8 mouse cellular contexts compared by ENCODE assay signal in the genomic region with DNA sequence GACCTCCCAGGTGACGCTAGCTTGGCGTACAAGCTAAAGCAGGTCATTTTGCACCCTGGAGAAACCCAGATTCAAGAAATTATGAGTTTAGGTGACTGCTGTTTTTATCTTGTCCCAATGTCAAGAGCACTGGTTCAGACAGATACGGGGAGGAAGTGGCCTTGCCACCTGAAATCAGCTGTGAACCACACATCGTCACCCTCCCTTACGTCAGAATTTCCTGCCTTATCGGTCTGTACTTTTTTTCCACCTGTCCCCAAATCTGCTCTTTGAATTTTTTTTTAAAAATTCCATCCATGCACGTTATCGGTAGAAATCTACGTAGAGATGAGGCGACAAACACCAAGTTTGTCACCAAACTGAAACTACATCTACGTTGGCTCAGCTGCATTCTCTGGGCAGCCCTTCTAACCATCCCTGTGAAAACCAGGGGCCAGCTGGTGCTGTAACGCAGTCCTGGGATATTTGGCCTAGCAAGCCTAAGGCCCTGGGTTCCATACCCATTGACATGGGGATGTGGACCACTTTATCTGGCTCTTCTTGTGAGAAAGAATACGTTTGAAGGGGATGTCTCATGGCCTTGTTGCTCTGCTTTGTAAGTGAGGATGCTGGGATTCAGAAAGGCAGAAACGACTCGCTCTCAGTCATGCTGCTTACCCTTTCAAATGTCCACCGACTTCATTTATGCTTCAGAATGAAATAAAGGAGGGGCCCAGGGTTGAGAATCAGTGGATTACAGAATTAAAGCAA. TPM values are rescaled to one million over a fixed set of nuclear protein-coding genes. Genes with fewer than 3 reads are reported as not detected.
DNase-seq lines count a peak whose midpoint lies in the region; ATAC-seq lines count a peak whose summit lies in the region.

No protein-coding gene starts in this region.

- no peaks in the 10 kb centered on the region for H3K27me3 ChIP-seq in lung, embryonic 15.5 days
- H3K27me3 ChIP-seq in embryonic facial prominence, embryonic 12.5 days = 0 out of 2 replicates have a peak, but pooled peaks cover 4% of the 10 kb centered on the region
- H3K27me3 ChIP-seq in limb, embryonic 12.5 days = no peaks in the 10 kb centered on the region

- H3K4me2 ChIP-seq in lung, embryonic 15.5 days = peak overlapping the region; percentile 95
- H3K4me2 ChIP-seq in embryonic facial prominence, embryonic 12.5 days (replicated peaks) = peak overlapping the region; percentile 99
- peak overlapping the region; percentile 99 for H3K4me2 ChIP-seq in limb, embryonic 12.5 days

- H3K4me1 ChIP-seq in lung, embryonic 15.5 days = peaks cover 38% of the 10 kb centered on the region
- H3K4me1 ChIP-seq in embryonic facial prominence, embryonic 12.5 days = peaks cover 52% of the 10 kb centered on the region
- peaks cover 65% of the 10 kb centered on the region for H3K4me1 ChIP-seq in limb, embryonic 12.5 days (replicated peaks)

- no peaks in the 10 kb centered on the region for H3K9me3 ChIP-seq in lung, embryonic 15.5 days
- no peaks in the 10 kb centered on the region for H3K9me3 ChIP-seq in embryonic facial prominence, embryonic 12.5 days
- H3K9me3 ChIP-seq in limb, embryonic 12.5 days = no peaks in the 10 kb centered on the region

- H3K9ac ChIP-seq in lung, embryonic 15.5 days = peak overlapping the region; percentile 23; the same call in 1 of the 2 replicates
- H3K9ac ChIP-seq in embryonic facial prominence, embryonic 12.5 days = peak overlapping the region; percentile 75
- H3K9ac ChIP-seq in limb, embryonic 12.5 days (replicated peaks) = peak overlapping the region; percentile 76

- ATAC-seq in lung, embryonic 15.5 days (ENCODE audit: borderline replicate concordance, extremely low read depth, low FRiP score, low TSS enrichment) = no peak
- no peak for ATAC-seq in embryonic facial prominence, embryonic 12.5 days (ENCODE audit: insufficient number of reproducible peaks, insufficient read depth, low FRiP score, low TSS enrichment)
- ATAC-seq in limb, embryonic 12.5 days (ENCODE audit: insufficient number of reproducible peaks, insufficient read depth, low FRiP score, low TSS enrichment, low read depth) = no peak
- ATAC-seq in erythroid progenitor cell, adult 5-6 weeks (replicated peaks; ENCODE audit: low FRiP score, poor library complexity, severe bottlenecking) = no peak

- 26% methylated on average over 16 of the region's 16 CpGs for WGBS in lung, embryonic 15.5 days
- 18% methylated on average over 16 of the region's 16 CpGs for WGBS in embryonic facial prominence, embryonic 12.5 days
- 8% methylated on average over 16 of the region's 16 CpGs for WGBS in limb, embryonic 12.5 days

- H3K27ac ChIP-seq in lung, embryonic 15.5 days = peak overlapping the region; percentile 32
- peak overlapping the region; percentile 88; the same call in 1 of the 2 replicates for H3K27ac ChIP-seq in embryonic facial prominence, embryonic 12.5 days
- H3K27ac ChIP-seq in limb, embryonic 12.5 days = peak overlapping the region; percentile 92; the same call in 1 of the 2 replicates

- H3K36me3 ChIP-seq in lung, embryonic 15.5 days = no peaks in the 10 kb centered on the region
- no peaks in the 10 kb centered on the region for H3K36me3 ChIP-seq in embryonic facial prominence, embryonic 12.5 days
- H3K36me3 ChIP-seq in limb, embryonic 12.5 days = no peaks in the 10 kb centered on the region

- H3K4me3 ChIP-seq in lung, embryonic 15.5 days = peak overlapping the region; percentile 77
- H3K4me3 ChIP-seq in embryonic facial prominence, embryonic 12.5 days = peak overlapping the region; percentile 73; the same call in 1 of the 2 replicates
- H3K4me3 ChIP-seq in limb, embryonic 12.5 days (replicated peaks) = peak overlapping the region; percentile 71

- no peak for DNase-seq in lung, postnatal 14 days
- DNase-seq in neural tube, embryonic 10.5 days (ENCODE audit: extremely low spot score, low spot score) = peak; percentile 30
- DNase-seq in right cerebral cortex, adult 18-20 months = no peak
- DNase-seq in cerebellum, adult 11 months = no peak

RNA-seq across cellular contexts. Expression of gene Kdm2b, which starts 1.0 kb away (rescaled TPM):
- 36.4 and 38.1 TPM in 2 replicates for polyA plus RNA-seq in lung, embryonic 15.5 days (2015; fragmentation: Nextera tagmentation; extraction: Ambion mirVana)
- 77.9 and 84.4 TPM in 2 replicates for polyA plus RNA-seq in embryonic facial prominence, embryonic 12.5 days (2016; fragmentation: Nextera tagmentation; extraction: Ambion mirVana)
- polyA plus RNA-seq in limb, embryonic 12.5 days (2016; fragmentation: Nextera tagmentation; extraction: Ambion mirVana) = 85.5 and 87.7 TPM in 2 replicates
- total RNA-seq in erythroid progenitor cell, adult 5-6 weeks (2015; ENCODE audit: low replicate concordance) = 7.5 and 13.0 TPM in 2 replicates
- 13.0 and 14.9 TPM in 2 replicates for total RNA-seq in erythroid progenitor cell, adult 5-6 weeks (2017; ENCODE audit: low replicate concordance)

RNA-seq across cellular contexts. Expression of gene Orai1, which starts 24.3 kb away (rescaled TPM):
- polyA plus RNA-seq in lung, embryonic 15.5 days (2015; fragmentation: Nextera tagmentation; extraction: Ambion mirVana) = 18.2 and 20.0 TPM in 2 replicates
- 12.3 and 14.8 TPM in 2 replicates for polyA plus RNA-seq in embryonic facial prominence, embryonic 12.5 days (2016; fragmentation: Nextera tagmentation; extraction: Ambion mirVana)
- polyA plus RNA-seq in limb, embryonic 12.5 days (2016; fragmentation: Nextera tagmentation; extraction: Ambion mirVana) = 14.3 and 14.6 TPM in 2 replicates
- 5.0 and 24.3 TPM in 2 replicates for total RNA-seq in erythroid progenitor cell, adult 5-6 weeks (2015; ENCODE audit: low replicate concordance)
- 3.5 and 4.0 TPM in 2 replicates for total RNA-seq in erythroid progenitor cell, adult 5-6 weeks (2017; ENCODE audit: low replicate concordance)

RNA-seq across cellular contexts. Expression of gene Morn3, which starts 56.2 kb away (rescaled TPM):
- 1.3 and 1.5 TPM in 2 replicates for polyA plus RNA-seq in lung, embryonic 15.5 days (2015; fragmentation: Nextera tagmentation; extraction: Ambion mirVana)
- polyA plus RNA-seq in embryonic facial prominence, embryonic 12.5 days (2016; fragmentation: Nextera tagmentation; extraction: Ambion mirVana) = not detected in 2 replicates
- polyA plus RNA-seq in limb, embryonic 12.5 days (2016; fragmentation: Nextera tagmentation; extraction: Ambion mirVana) = not detected in 2 replicates
- not detected in 2 replicates for total RNA-seq in erythroid progenitor cell, adult 5-6 weeks (2015; ENCODE audit: low replicate concordance)
- not detected in 2 replicates for total RNA-seq in erythroid progenitor cell, adult 5-6 weeks (2017; ENCODE audit: low replicate concordance)

Comparison
In these comparisons a context has a peak if more than half of its experiments do, and no peak if none do; other contexts are left out.
1. H3K27ac ChIP-seq: peak in every context shown above with its lines; median percentile 92 in limb, embryonic 12.5 days; 88 in embryonic facial prominence, embryonic 12.5 days; 32 in lung, embryonic 15.5 days.
2. H3K9ac ChIP-seq: peak in every context shown above with its lines; median percentile 76 in limb, embryonic 12.5 days; 75 in embryonic facial prominence, embryonic 12.5 days; 23 in lung, embryonic 15.5 days.